Mouse (Mus musculus) heart, embryonic 11.5 days (tissue): ENCODE data around the gene Cir1. TPM values are rescaled to one million over a fixed set of nuclear protein-coding genes. Genes with fewer than 3 reads are reported as not detected.

Experiments used
- ATAC-seq: fragments of 200-750 bp; cut with Nextera tagmentation; replicated peaks from 2 replicates; pipeline ENCODE4 v1.8.0; 2017; ENCODE audit warnings: moderate library complexity; ENCODE audit not compliant: insufficient number of reproducible peaks, low FRiP score, low TSS enrichment
- H3K27ac ChIP-seq: fragments of 300-500 bp; sonication (generic); 2 replicates; pipeline ENCODE4 v1.5.1; 2014; ENCODE audit warnings: mild to moderate bottlenecking, low read depth, low read length
- H3K27me3 ChIP-seq: fragments of 300-500 bp; sonication (generic); 2 replicates; pipeline ENCODE4 v1.6.1; 2014; ENCODE audit warnings: mild to moderate bottlenecking, low read length, mixed read lengths; ENCODE audit not compliant: control insufficient read depth, insufficient read depth
- H3K36me3 ChIP-seq: fragments of 300-500 bp; sonication (generic); 2 replicates; pipeline ENCODE4 v1.6.1; 2014; ENCODE audit warnings: mild to moderate bottlenecking, low read length, moderate library complexity, mixed read lengths; ENCODE audit not compliant: control insufficient read depth, insufficient read depth
- H3K4me1 ChIP-seq: fragments of 300-500 bp; sonication (generic); 2 replicates; pipeline ENCODE4 v1.6.1; 2014; ENCODE audit warnings: low read length; ENCODE audit not compliant: control insufficient read depth, insufficient read depth
- H3K4me2 ChIP-seq: fragments of 300-500 bp; sonication (generic); 2 replicates; pipeline ENCODE4 v1.6.1; 2014; ENCODE audit warnings: mild to moderate bottlenecking, moderate library complexity
- H3K4me3 ChIP-seq: fragments of 300-500 bp; sonication (generic); 2 replicates; pipeline ENCODE4 v1.5.1; 2014; ENCODE audit warnings: low read depth, low read length
- H3K9ac ChIP-seq: fragments of 300-500 bp; sonication (generic); 2 replicates; pipeline ENCODE4 v1.6.1; 2014; ENCODE audit warnings: mild to moderate bottlenecking, low read depth, low read length, moderate library complexity
- H3K9me3 ChIP-seq: fragments of 300-500 bp; sonication (generic); replicated peaks from 2 replicates; pipeline ENCODE4 v1.6.1; 2016; ENCODE audit warnings: low read length; ENCODE audit not compliant: control insufficient read depth
- WGBS: fragments of 180-500 bp; shearing (Covaris S2); extraction: QIAGEN DNeasy Blood & Tissue Kit; methylation state at CpG from one replicate; pipeline ENCODE4 v1.1.7; 2014; ENCODE audit not compliant: insufficient replicate concordance; 5-methylcytosine and 5-hydroxymethylcytosine counted together
- polyA plus RNA-seq: library from polyadenylated mRNA; unstranded; fragments of >200 nt; fragmentation: Nextera tagmentation; extraction: Ambion mirVana; gene quantifications from 2 replicates; pipeline ENCODE4 v1.2.1, GENCODE M21; 2014

The Cir1 gene
- polyA plus RNA-seq, 1 experiment from 2014 or later, result 17.6 TPM

- WGBS, result under 1% methylated on average over 20 of the region's 20 CpGs
- H3K27ac ChIP-seq, result no peak overlapping the region
- H3K36me3 ChIP-seq, result no peaks in the 10 kb centered on the region
- H3K4me1 ChIP-seq, result peaks cover 37% of the 10 kb centered on the region
- ATAC-seq, result no peak
- 0 out of 2 replicates have a peak overlapping the region, but pooled peaks have one; percentile 28 for H3K9ac ChIP-seq
- H3K9me3 ChIP-seq, result no peaks in the 10 kb centered on the region
- H3K4me2 ChIP-seq, result peak overlapping the region; percentile 61
- peak overlapping the region; percentile 31 for H3K4me3 ChIP-seq
- peaks cover 65% of the 10 kb centered on the region for H3K27me3 ChIP-seq
Observed at GRCm38 (mm10) chr2:73278131-73278854, 34.2 kb downstream of the Cir1 start.

- peak overlapping the region; percentile 23 for H3K4me3 ChIP-seq
- H3K4me2 ChIP-seq, result peak overlapping the region; percentile 42
- no peak for ATAC-seq
- no peak overlapping the region for H3K9ac ChIP-seq
- H3K4me1 ChIP-seq, result peaks cover 41% of the 10 kb centered on the region
- peaks cover 71% of the 10 kb centered on the region for H3K27me3 ChIP-seq
- no peak overlapping the region for H3K27ac ChIP-seq
- H3K36me3 ChIP-seq, result no peaks in the 10 kb centered on the region
- 3% methylated on average over 18 of the region's 18 CpGs for WGBS
- no peaks in the 10 kb centered on the region for H3K9me3 ChIP-seq
Observed at GRCm38 (mm10) chr2:73277709-73278075, 34.8 kb downstream of the Cir1 start.

GRCm38 (mm10) chr2:73277021-73277708, 35.3 kb downstream of the Cir1 start:
- peaks cover 76% of the 10 kb centered on the region for H3K27me3 ChIP-seq
- H3K9ac ChIP-seq, result no peak overlapping the region
- H3K9me3 ChIP-seq, result no peaks in the 10 kb centered on the region
- H3K36me3 ChIP-seq, result no peaks in the 10 kb centered on the region
- no peak overlapping the region for H3K27ac ChIP-seq
- H3K4me3 ChIP-seq, result peak overlapping the region; percentile 23
- ATAC-seq, result no peak
- peaks cover 44% of the 10 kb centered on the region for H3K4me1 ChIP-seq
- WGBS, result under 1% methylated on average over 38 of the region's 38 CpGs
- H3K4me2 ChIP-seq, result peak overlapping the region; percentile 42

- ATAC-seq, result no peak
Observed at GRCm38 (mm10) chr2:73276141-73276571, 36.3 kb downstream of the Cir1 start.

GRCm38 (mm10) chr2:73275261-73276040, 37.0 kb downstream of the Cir1 start:
- Histone ChIP-seq H3K4me3 (no peak overlapping the region), H3K36me3 (no peaks in the 10 kb centered on the region), H3K9me3 (no peaks in the 10 kb centered on the region), H3K27me3 (peaks cover 77% of the 10 kb centered on the region), H3K27ac (no peak overlapping the region), H3K4me2 (no peak overlapping the region), H3K9ac (no peak overlapping the region), H3K4me1 (peaks cover 41% of the 10 kb centered on the region)
- 11% methylated on average over 8 of the region's 8 CpGs for WGBS
- ATAC-seq, result no peak

More at GRCm38 (mm10) chr2:73276141-73276571, 36.3 kb downstream of the Cir1 start:
- Histone ChIP-seq H3K36me3 (no peaks in the 10 kb centered on the region), H3K9me3 (no peaks in the 10 kb centered on the region), H3K9ac (no peak overlapping the region), H3K4me1 (peaks cover 44% of the 10 kb centered on the region), H3K27ac (no peak overlapping the region), H3K27me3 (peaks cover 76% of the 10 kb centered on the region), H3K4me2 (no peak overlapping the region), H3K4me3 (no peak overlapping the region)
- 2% methylated on average over 6 of the region's 6 CpGs for WGBS

- Histone ChIP-seq H3K9me3 (no peaks in the 10 kb centered on the region), H3K4me1 (peaks cover 37% of the 10 kb centered on the region), H3K36me3 (no peaks in the 10 kb centered on the region), H3K9ac (no peak overlapping the region), H3K4me2 (peak overlapping the region; percentile 79), H3K4me3 (peak overlapping the region; percentile 48), H3K27ac (no peak overlapping the region), H3K27me3 (peaks cover 78% of the 10 kb centered on the region)
- WGBS, result under 1% methylated on average over 88 of the region's 88 CpGs
- no peak for ATAC-seq
Observed at GRCm38 (mm10) chr2:73274119-73274920, 38.2 kb downstream of the Cir1 start.

- Histone ChIP-seq H3K9me3 (no peaks in the 10 kb centered on the region), H3K4me3 (peak overlapping the region; percentile 48), H3K4me1 (peaks cover 30% of the 10 kb centered on the region), H3K27ac (no peak overlapping the region), H3K27me3 (peaks cover 75% of the 10 kb centered on the region), H3K9ac (peak overlapping the region; percentile 22; the same call in 1 of the 2 replicates), H3K4me2 (peak overlapping the region; percentile 79), H3K36me3 (no peaks in the 10 kb centered on the region)
- WGBS, result under 1% methylated on average over 109 of the region's 110 CpGs
- peak; percentile 27; the same call in 1 of the 2 replicates for ATAC-seq
Observed at GRCm38 (mm10) chr2:73273249-73274118, 39.0 kb downstream of the Cir1 start.
